Mouse (Mus musculus) frontal cortex, postnatal 36 days (tissue): ENCODE data around the gene Theg.

Source experiments
- DNase-seq, 2 experiments: peaks; one replicate each; pipeline ENCODE4 v3.0.0; 2022; ENCODE audit warnings: low spot score in 2 of 2

Gene Theg

GRCm38 (mm10) chr10:79594872-79595589 lies 7.9 kb upstream of the Theg start:
- DNase-seq = peak; percentile 52 to 79

GRCm38 (mm10) chr10:79594111-79594510 lies 7.0 kb upstream of the Theg start:
- no peak for DNase-seq

GRCm38 (mm10) chr10:79590702-79591101 lies 3.6 kb upstream of the Theg start:
- DNase-seq = no peak

GRCm38 (mm10) chr10:79587752-79588126 lies 608 bp upstream of the Theg start:
- no peak for DNase-seq

GRCm38 (mm10) chr10:79586243-79586642 lies 888 bp downstream of the Theg start:
- DNase-seq = no peak

- no peak for DNase-seq
These were observed 1.4 kb downstream of the Theg start for GRCm38 (mm10) chr10:79585723-79586122.

GRCm38 (mm10) chr10:79585136-79585535 lies 2.0 kb downstream of the Theg start:
- no peak for DNase-seq

- no peak for DNase-seq
These were observed 2.7 kb downstream of the Theg start for GRCm38 (mm10) chr10:79584426-79584825.

- DNase-seq = no peak
These were observed 3.1 kb downstream of the Theg start for GRCm38 (mm10) chr10:79584021-79584420.

- no peak for DNase-seq
These were observed 5.6 kb downstream of the Theg start for GRCm38 (mm10) chr10:79581501-79581900.

GRCm38 (mm10) chr10:79580811-79581210 lies 6.3 kb downstream of the Theg start:
- DNase-seq = no peak

GRCm38 (mm10) chr10:79580356-79580755 lies 6.8 kb downstream of the Theg start:
- no peak for DNase-seq

GRCm38 (mm10) chr10:79579781-79580180 lies 7.3 kb downstream of the Theg start:
- DNase-seq = no peak

- DNase-seq = no peak
These were observed 8.2 kb downstream of the Theg start for GRCm38 (mm10) chr10:79578891-79579290.

- DNase-seq = no peak
These were observed 8.9 kb downstream of the Theg start for GRCm38 (mm10) chr10:79578276-79578675.

- no peak for DNase-seq
These were observed 9.8 kb downstream of the Theg start for GRCm38 (mm10) chr10:79577376-79577775.

GRCm38 (mm10) chr10:79575754-79576153 lies 11.4 kb downstream of the Theg start:
- no peak for DNase-seq

GRCm38 (mm10) chr10:79574796-79575195 lies 12.3 kb downstream of the Theg start:
- no peak for DNase-seq

GRCm38 (mm10) chr10:79574350-79574749 lies 12.8 kb downstream of the Theg start:
- DNase-seq = no peak

GRCm38 (mm10) chr10:79573611-79574010 lies 13.5 kb downstream of the Theg start:
- no peak for DNase-seq

- no peak for DNase-seq
These were observed 15.8 kb downstream of the Theg start for GRCm38 (mm10) chr10:79571314-79571713.

- no peak for DNase-seq
These were observed 17.2 kb downstream of the Theg start for GRCm38 (mm10) chr10:79569921-79570320.

- no peak for DNase-seq
These were observed 27.4 kb downstream of the Theg start for GRCm38 (mm10) chr10:79559716-79560115.

- DNase-seq = no peak
These were observed 29.6 kb downstream of the Theg start for GRCm38 (mm10) chr10:79557496-79557895.
